Mouse (Mus musculus): Measurements from ENCODE around the gene AL732309.1. TPM values are rescaled to one million over a fixed set of nuclear protein-coding genes. Genes with fewer than 3 reads are reported as not detected.

AL732309.1 gene
- polyA plus RNA-seq, 1 experiment from 2014 or later = 4.0 TPM

- ATAC-seq (ENCODE audit: insufficient number of reproducible peaks, low FRiP score, low TSS enrichment, low read depth) (no peak), DNase-seq (ENCODE audit: low spot score) (no peak)
- peak overlapping the region; percentile 96 for H3K4me2 ChIP-seq (ENCODE audit: low read depth, severe bottlenecking)
- peak overlapping the region; percentile 95 for H3K4me3 ChIP-seq (ENCODE audit: low read depth, low read length)
- 32% methylated on average over 16 of the region's 16 CpGs for WGBS
- peak overlapping the region; percentile 83 for H3K9ac ChIP-seq (ENCODE audit: low read length)
- H3K27me3 ChIP-seq (ENCODE audit: control insufficient read depth, insufficient read depth, low read length) = no peaks in the 10 kb centered on the region
- H3K9me3 ChIP-seq (ENCODE audit: control insufficient read depth, low read length) = no peaks in the 10 kb centered on the region
- H3K27ac ChIP-seq (replicated peaks; ENCODE audit: low read depth, low read length) = no peak overlapping the region
- peaks cover 21% of the 10 kb centered on the region for H3K36me3 ChIP-seq (ENCODE audit: control insufficient read depth, insufficient read depth, low read length)
- H3K4me1 ChIP-seq (ENCODE audit: control insufficient read depth, insufficient read depth, low read length) = peaks cover 18% of the 10 kb centered on the region
These were observed 26.3 kb upstream of the AL732309.1 start for GRCm38 (mm10) chr2:25273010-25273409.

GRCm38 (mm10) chr2:25272515-25272914 is 25.9 kb upstream of the AL732309.1 start:
- no peak overlapping the region for H3K27ac ChIP-seq (replicated peaks; ENCODE audit: low read depth, low read length)
- WGBS = under 1% methylated on average over 29 of the region's 29 CpGs
- no peaks in the 10 kb centered on the region for H3K27me3 ChIP-seq (ENCODE audit: control insufficient read depth, insufficient read depth, low read length)
- peaks cover 18% of the 10 kb centered on the region for H3K36me3 ChIP-seq (ENCODE audit: control insufficient read depth, insufficient read depth, low read length)
- H3K4me2 ChIP-seq (ENCODE audit: low read depth, severe bottlenecking) = peak overlapping the region; percentile 96
- peaks cover 18% of the 10 kb centered on the region for H3K4me1 ChIP-seq (ENCODE audit: control insufficient read depth, insufficient read depth, low read length)
- H3K4me3 ChIP-seq (ENCODE audit: low read depth, low read length) = peak overlapping the region; percentile 95
- peak overlapping the region; percentile 83 for H3K9ac ChIP-seq (ENCODE audit: low read length)
- ATAC-seq (ENCODE audit: insufficient number of reproducible peaks, low FRiP score, low TSS enrichment, low read depth) = peak; percentile 75
- no peaks in the 10 kb centered on the region for H3K9me3 ChIP-seq (ENCODE audit: control insufficient read depth, low read length)
- no peak for DNase-seq (ENCODE audit: low spot score)

GRCm38 (mm10) chr2:25271827-25272511 is 25.3 kb upstream of the AL732309.1 start, which contains the start of the genes Ssna1 and Anapc2:
Gene Ssna1, minus strand, starts transcription at chr2:25272438.
Gene Anapc2, plus strand, starts transcription at chr2:25272478.
- Histone ChIP-seq H3K4me1 (ENCODE audit: control insufficient read depth, insufficient read depth, low read length) (peaks cover 18% of the 10 kb centered on the region), H3K4me3 (ENCODE audit: low read depth, low read length) (peak within 1 kb of the TSS; percentile 95), H3K9me3 (ENCODE audit: control insufficient read depth, low read length) (no peaks in the 10 kb centered on the region), H3K9ac (ENCODE audit: low read length) (peak within 1 kb of the TSS; percentile 83), H3K27ac (replicated peaks; ENCODE audit: low read depth, low read length) (no peak within 1 kb of the TSS; the same call in 1 of the 2 replicates), H3K36me3 (ENCODE audit: control insufficient read depth, insufficient read depth, low read length) (peaks cover 18% of the 10 kb centered on the region), H3K4me2 (ENCODE audit: low read depth, severe bottlenecking) (peak within 1 kb of the TSS; percentile 96), H3K27me3 (ENCODE audit: control insufficient read depth, insufficient read depth, low read length) (no peaks in the 10 kb centered on the region)
- DNase-seq (ENCODE audit: low spot score) = peak; percentile 100
- ATAC-seq (ENCODE audit: insufficient number of reproducible peaks, low FRiP score, low TSS enrichment, low read depth) = peak; percentile 93
- whole genome bisulfite sequencing = under 1% methylated on average over 55 of the region's 55 CpGs

- DNase-seq (ENCODE audit: low spot score) (no peak), ATAC-seq (ENCODE audit: insufficient number of reproducible peaks, low FRiP score, low TSS enrichment, low read depth) (no peak)
- peaks cover 19% of the 10 kb centered on the region for H3K27me3 ChIP-seq (ENCODE audit: control insufficient read depth, insufficient read depth, low read length)
- H3K9ac ChIP-seq (ENCODE audit: low read length) = no peak overlapping the region
- no peak overlapping the region for H3K4me3 ChIP-seq (ENCODE audit: low read depth, low read length)
- H3K4me2 ChIP-seq (ENCODE audit: low read depth, severe bottlenecking) = no peak overlapping the region
- H3K27ac ChIP-seq (replicated peaks; ENCODE audit: low read depth, low read length) = no peak overlapping the region
- H3K36me3 ChIP-seq (ENCODE audit: control insufficient read depth, insufficient read depth, low read length) = peaks cover 2% of the 10 kb centered on the region; the same call in 1 of the 2 replicates
- H3K9me3 ChIP-seq (ENCODE audit: control insufficient read depth, low read length) = no peaks in the 10 kb centered on the region
- 79% methylated on average over 4 of the region's 4 CpGs for WGBS
- peaks cover 18% of the 10 kb centered on the region for H3K4me1 ChIP-seq (ENCODE audit: control insufficient read depth, insufficient read depth, low read length)
These were observed 21.2 kb upstream of the AL732309.1 start for GRCm38 (mm10) chr2:25267746-25268309.

GRCm38 (mm10) chr2:25267241-25267640 is 20.6 kb upstream of the AL732309.1 start:
- no peak overlapping the region for H3K9ac ChIP-seq (ENCODE audit: low read length)
- H3K27me3 ChIP-seq (ENCODE audit: control insufficient read depth, insufficient read depth, low read length) = peaks cover 19% of the 10 kb centered on the region
- H3K9me3 ChIP-seq (ENCODE audit: control insufficient read depth, low read length) = no peaks in the 10 kb centered on the region
- no peak for DNase-seq (ENCODE audit: low spot score)
- no peak overlapping the region for H3K4me3 ChIP-seq (ENCODE audit: low read depth, low read length)
- H3K4me2 ChIP-seq (ENCODE audit: low read depth, severe bottlenecking) = no peak overlapping the region
- peaks cover 18% of the 10 kb centered on the region for H3K4me1 ChIP-seq (ENCODE audit: control insufficient read depth, insufficient read depth, low read length)
- ATAC-seq (ENCODE audit: insufficient number of reproducible peaks, low FRiP score, low TSS enrichment, low read depth) = no peak
- H3K27ac ChIP-seq (replicated peaks; ENCODE audit: low read depth, low read length) = no peak overlapping the region
- peaks cover 2% of the 10 kb centered on the region; the same call in 1 of the 2 replicates for H3K36me3 ChIP-seq (ENCODE audit: control insufficient read depth, insufficient read depth, low read length)

GRCm38 (mm10) chr2:25266720-25267119 is 20.1 kb upstream of the AL732309.1 start:
- no peaks in the 10 kb centered on the region for H3K9me3 ChIP-seq (ENCODE audit: control insufficient read depth, low read length)
- no peak overlapping the region for H3K4me2 ChIP-seq (ENCODE audit: low read depth, severe bottlenecking)
- ATAC-seq (ENCODE audit: insufficient number of reproducible peaks, low FRiP score, low TSS enrichment, low read depth) (no peak), DNase-seq (ENCODE audit: low spot score) (no peak)
- peaks cover 19% of the 10 kb centered on the region for H3K27me3 ChIP-seq (ENCODE audit: control insufficient read depth, insufficient read depth, low read length)
- no peak overlapping the region for H3K27ac ChIP-seq (replicated peaks; ENCODE audit: low read depth, low read length)
- peaks cover 2% of the 10 kb centered on the region; the same call in 1 of the 2 replicates for H3K36me3 ChIP-seq (ENCODE audit: control insufficient read depth, insufficient read depth, low read length)
- H3K4me1 ChIP-seq (ENCODE audit: control insufficient read depth, insufficient read depth, low read length) = peaks cover 18% of the 10 kb centered on the region
- no peak overlapping the region for H3K9ac ChIP-seq (ENCODE audit: low read length)
- H3K4me3 ChIP-seq (ENCODE audit: low read depth, low read length) = no peak overlapping the region
- WGBS = 64% methylated on average over 2 of the region's 2 CpGs

- H3K27me3 ChIP-seq (ENCODE audit: control insufficient read depth, insufficient read depth, low read length) = peaks cover 19% of the 10 kb centered on the region
- H3K4me2 ChIP-seq (ENCODE audit: low read depth, severe bottlenecking) = no peak overlapping the region; the same call in 1 of the 2 replicates
- ATAC-seq (ENCODE audit: insufficient number of reproducible peaks, low FRiP score, low TSS enrichment, low read depth) (no peak), DNase-seq (ENCODE audit: low spot score) (no peak)
- H3K9ac ChIP-seq (ENCODE audit: low read length) = 0 out of 2 replicates have a peak overlapping the region, but pooled peaks have one; percentile 22
- peaks cover 2% of the 10 kb centered on the region; the same call in 1 of the 2 replicates for H3K36me3 ChIP-seq (ENCODE audit: control insufficient read depth, insufficient read depth, low read length)
- H3K4me1 ChIP-seq (ENCODE audit: control insufficient read depth, insufficient read depth, low read length) = peaks cover 13% of the 10 kb centered on the region
- WGBS = 65% methylated on average over 6 of the region's 6 CpGs
- no peaks in the 10 kb centered on the region for H3K9me3 ChIP-seq (ENCODE audit: control insufficient read depth, low read length)
- H3K4me3 ChIP-seq (ENCODE audit: low read depth, low read length) = no peak overlapping the region
- H3K27ac ChIP-seq (replicated peaks; ENCODE audit: low read depth, low read length) = no peak overlapping the region
These were observed 19.4 kb upstream of the AL732309.1 start for GRCm38 (mm10) chr2:25265897-25266656.

- ATAC-seq (ENCODE audit: insufficient number of reproducible peaks, low FRiP score, low TSS enrichment, low read depth) (no peak), DNase-seq (ENCODE audit: low spot score) (no peak)
- Histone ChIP-seq H3K36me3 (ENCODE audit: control insufficient read depth, insufficient read depth, low read length) (peaks cover 2% of the 10 kb centered on the region; the same call in 1 of the 2 replicates), H3K4me2 (ENCODE audit: low read depth, severe bottlenecking) (no peak overlapping the region), H3K9me3 (ENCODE audit: control insufficient read depth, low read length) (no peaks in the 10 kb centered on the region), H3K27ac (replicated peaks; ENCODE audit: low read depth, low read length) (no peak overlapping the region), H3K27me3 (ENCODE audit: control insufficient read depth, insufficient read depth, low read length) (peaks cover 19% of the 10 kb centered on the region), H3K4me3 (ENCODE audit: low read depth, low read length) (no peak overlapping the region), H3K4me1 (ENCODE audit: control insufficient read depth, insufficient read depth, low read length) (peaks cover 9% of the 10 kb centered on the region), H3K9ac (ENCODE audit: low read length) (no peak overlapping the region)
- WGBS = 75% methylated on average over 3 of the region's 3 CpGs
These were observed 18.2 kb upstream of the AL732309.1 start for GRCm38 (mm10) chr2:25264851-25265250.

Measured in limb, embryonic 11.5 days (tissue).